Mouse (Mus musculus): ENCODE results near the gene Sgpp2.

The Sgpp2 gene

GRCm38 (mm10) chr1:78310021-78310752, at the start of gene Sgpp2:
Sgpp2 (plus strand) TSS chr1:78310345.
- DNase-seq (ENCODE audit: low spot score in 2 of 2): peak in 1 of 2 experiments; percentile 23

DNA sequence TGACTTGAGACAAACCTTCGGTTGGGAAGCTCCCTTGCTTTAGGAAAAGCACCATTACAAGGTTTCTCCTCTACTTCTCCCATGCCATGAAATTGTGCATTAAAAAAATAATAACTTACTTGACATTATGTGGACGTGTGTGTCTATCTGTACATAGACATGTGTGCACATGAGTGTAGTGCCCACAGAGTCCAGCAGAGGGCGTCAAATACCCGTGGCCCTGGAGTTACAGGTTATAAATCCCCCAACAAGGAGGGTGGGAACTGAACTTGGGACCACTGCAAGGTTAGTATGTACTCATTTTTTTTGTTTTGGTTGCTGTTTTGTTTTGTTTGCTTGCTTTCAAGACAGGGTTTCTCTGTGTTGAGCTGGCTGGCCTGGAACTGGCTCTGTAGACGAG, 42.6 kb upstream of the Sgpp2 start:
- DNase-seq (ENCODE audit: low spot score in 2 of 2): no peak

GRCm38 (mm10) chr1:78272915-78273314, 37.2 kb upstream of the Sgpp2 start:
- no peak for DNase-seq (ENCODE audit: low spot score in 2 of 2)

- no peak for DNase-seq (ENCODE audit: low spot score in 2 of 2)
Measured at GRCm38 (mm10) chr1:78279128-78279527, 31.0 kb upstream of the Sgpp2 start.

DNA sequence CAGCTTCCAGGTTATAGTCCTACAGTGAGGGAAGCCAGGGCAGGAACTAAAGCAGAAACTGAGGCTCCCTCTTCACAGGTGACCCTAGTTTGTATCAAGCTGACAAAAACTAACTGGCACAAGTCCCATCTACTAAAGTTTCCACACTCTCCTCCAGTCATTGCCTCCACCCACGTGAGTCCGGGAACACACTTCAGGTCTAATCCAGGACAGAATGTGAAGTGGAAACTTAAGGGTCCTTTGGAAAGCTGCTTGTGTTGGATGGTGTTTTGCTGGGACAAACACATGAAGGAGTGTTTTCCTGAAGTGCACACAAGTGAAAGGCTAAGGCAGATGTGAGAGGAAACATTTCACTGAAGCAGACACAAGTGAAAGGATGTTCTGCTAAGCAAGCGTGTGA, 17.7 kb upstream of the Sgpp2 start:
- DNase-seq (ENCODE audit: low spot score in 2 of 2): no peak

- no peak for DNase-seq (ENCODE audit: low spot score in 2 of 2)
Measured at GRCm38 (mm10) chr1:78299670-78300225, 10.4 kb upstream of the Sgpp2 start.

DNA sequence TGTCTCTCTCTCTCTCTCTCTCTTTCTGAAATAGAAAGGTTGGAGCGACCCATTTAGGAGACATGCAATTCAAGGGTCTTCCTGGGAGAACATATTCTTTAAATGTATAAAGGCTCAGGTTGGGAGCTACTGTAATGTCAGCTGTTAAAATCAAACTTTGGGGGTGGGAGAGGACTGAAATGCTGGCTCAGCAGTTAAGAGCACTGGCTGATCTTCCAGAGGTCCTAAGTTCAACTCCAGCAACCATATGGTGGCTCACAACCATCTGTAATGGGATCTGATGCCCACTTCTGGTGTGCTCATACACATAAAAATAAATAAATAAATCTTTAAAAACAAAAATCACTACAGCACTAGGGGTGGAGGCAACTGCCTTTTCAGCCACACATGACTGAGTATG, 1.5 kb upstream of the Sgpp2 start:
- DNase-seq (ENCODE audit: low spot score in 2 of 2): no peak

GRCm38 (mm10) chr1:78309280-78309679, 865 bp upstream of the Sgpp2 start:
- DNase-seq (ENCODE audit: low spot score in 2 of 2): no peak

- no peak for DNase-seq (ENCODE audit: low spot score in 2 of 2)
Measured at GRCm38 (mm10) chr1:78310861-78311341, 756 bp downstream of the Sgpp2 start.

- DNase-seq (ENCODE audit: low spot score in 2 of 2): no peak
Measured at GRCm38 (mm10) chr1:78311482-78311881, 1.3 kb downstream of the Sgpp2 start.

- no peak for DNase-seq (ENCODE audit: low spot score in 2 of 2)
Measured at GRCm38 (mm10) chr1:78312917-78313316, 2.8 kb downstream of the Sgpp2 start.

- no peak for DNase-seq (ENCODE audit: low spot score in 2 of 2)
Measured at GRCm38 (mm10) chr1:78313961-78314360, 3.8 kb downstream of the Sgpp2 start.

- no peak for DNase-seq (ENCODE audit: low spot score in 2 of 2)
Measured at GRCm38 (mm10) chr1:78318089-78318760, 8.1 kb downstream of the Sgpp2 start.

GRCm38 (mm10) chr1:78320291-78320690, 10.1 kb downstream of the Sgpp2 start:
- DNase-seq (ENCODE audit: low spot score in 2 of 2): no peak

DNA sequence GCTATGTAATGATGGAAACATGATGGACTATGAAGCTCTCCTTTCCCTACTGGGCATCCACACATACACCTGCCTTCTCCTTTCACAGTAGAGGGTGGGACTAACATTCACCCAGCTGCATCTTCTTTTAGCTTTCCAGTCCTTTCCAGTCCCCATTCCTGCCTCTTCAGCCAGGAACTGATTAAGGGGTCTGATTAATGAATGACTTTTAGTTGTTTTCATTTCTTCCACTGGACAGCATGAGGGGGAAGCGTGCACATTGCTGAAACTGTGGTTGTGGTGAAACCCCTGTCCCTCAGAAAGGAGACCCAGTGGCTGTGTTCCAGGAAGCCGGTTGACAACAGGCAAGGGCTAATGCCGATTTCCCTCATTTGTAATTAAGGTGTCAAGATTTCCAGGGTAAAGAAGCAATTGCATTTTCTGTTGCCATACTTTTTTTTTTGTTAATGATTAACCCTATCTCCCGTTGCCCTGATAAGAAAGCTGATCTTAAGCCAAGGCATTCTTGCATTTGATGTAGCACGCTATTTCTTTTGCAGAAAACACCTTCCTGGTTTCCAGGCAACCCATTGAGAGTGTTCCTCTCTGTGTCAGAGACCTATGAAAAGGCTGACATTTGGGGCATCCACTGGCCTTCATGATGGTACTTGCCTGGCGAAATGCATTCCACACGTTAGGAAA, 12.1 kb downstream of the Sgpp2 start:
- no peak for DNase-seq (ENCODE audit: low spot score in 2 of 2)

DNA sequence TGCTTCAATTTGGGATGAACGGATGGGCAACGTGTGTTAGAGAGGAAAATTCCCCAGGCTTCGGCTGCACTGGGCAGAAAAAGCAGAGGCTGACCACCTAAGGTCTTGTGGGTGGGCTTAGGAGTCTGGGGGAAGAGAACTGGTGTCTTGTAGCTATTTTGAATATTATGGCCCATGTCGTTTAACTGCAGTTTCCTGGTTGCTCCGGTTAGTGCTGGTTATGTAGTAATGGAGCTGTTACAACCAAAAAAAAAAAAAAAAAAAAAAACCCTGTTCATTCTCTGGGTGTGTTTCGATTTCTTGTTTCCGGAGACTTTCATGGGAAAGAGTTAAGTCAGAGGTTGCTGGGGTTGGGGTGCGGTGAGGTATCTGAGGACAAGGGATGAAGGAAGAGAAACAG, 12.7 kb downstream of the Sgpp2 start:
- no peak for DNase-seq (ENCODE audit: low spot score in 2 of 2)

GRCm38 (mm10) chr1:78324044-78324443, 13.9 kb downstream of the Sgpp2 start:
- DNase-seq (ENCODE audit: low spot score in 2 of 2): no peak

GRCm38 (mm10) chr1:78325851-78326250, 15.7 kb downstream of the Sgpp2 start:
- no peak for DNase-seq (ENCODE audit: low spot score in 2 of 2)

- no peak for DNase-seq (ENCODE audit: low spot score in 2 of 2)
Measured at GRCm38 (mm10) chr1:78328646-78329045, 18.5 kb downstream of the Sgpp2 start.

- DNase-seq (ENCODE audit: low spot score in 2 of 2): no peak
Measured at GRCm38 (mm10) chr1:78329861-78330260, 19.7 kb downstream of the Sgpp2 start.

DNA sequence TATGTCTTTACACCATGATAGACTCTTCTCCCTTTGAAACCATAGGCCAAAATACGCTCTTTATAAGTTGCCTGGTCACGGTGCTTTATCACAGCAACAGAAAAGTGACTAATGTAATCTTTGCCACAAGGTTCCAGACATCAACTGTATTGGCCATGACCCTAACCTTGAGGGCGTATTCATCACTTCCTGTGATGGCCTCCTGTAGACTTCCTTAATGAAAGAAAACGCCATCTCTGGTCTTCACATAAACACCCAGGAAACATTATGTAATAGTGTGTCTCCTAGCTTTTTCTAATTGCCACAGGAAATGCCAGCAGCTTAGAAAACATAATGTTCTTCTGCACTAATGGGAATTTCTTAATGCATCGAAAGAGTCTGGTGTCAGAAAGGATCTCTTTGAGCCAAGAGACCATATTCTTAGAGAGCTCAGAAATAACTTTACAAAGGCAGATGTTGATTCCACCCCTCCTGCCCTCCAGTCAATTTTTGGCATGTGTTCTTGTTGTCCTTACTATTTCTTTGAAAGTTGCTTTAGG, 20.5 kb downstream of the Sgpp2 start:
- DNase-seq (ENCODE audit: low spot score in 2 of 2): no peak

- no peak for DNase-seq (ENCODE audit: low spot score in 2 of 2)
Measured at GRCm38 (mm10) chr1:78337726-78338125, 27.6 kb downstream of the Sgpp2 start.
